Mouse (Mus musculus) thymus, adult 2 months (tissue): Measurements from ENCODE around the gene Eif5b. TPM values are rescaled to one million over a fixed set of nuclear protein-coding genes. Genes with fewer than 3 reads are reported as not detected.
"Not testable (repeated sequence)": the region's sequence is repeated elsewhere in the genome, so short reads cannot be mapped to it uniquely, and the experiment has no call there.

Experiments
- DNase-seq: peaks from one replicate; pipeline ENCODE4 v3.0.0; 2021
- H3K27ac ChIP-seq: fragments of 200-500 bp; 2 replicates; pipeline ENCODE4 v1.5.1; 2012; ENCODE audit warnings: low read length, control low read depth; ENCODE audit not compliant: control insufficient read depth, insufficient read depth
- H3K27me3 ChIP-seq: fragments of 200-500 bp; 2 replicates; pipeline ENCODE4 v1.6.1; 2012; ENCODE audit warnings: mild to moderate bottlenecking, low read length, moderate library complexity, mixed read lengths; ENCODE audit not compliant: control insufficient read depth, insufficient read depth
- H3K36me3 ChIP-seq: fragments of 200-500 bp; 2 replicates; pipeline ENCODE4 v1.6.1; 2012; ENCODE audit warnings: mild to moderate bottlenecking, low read length, moderate library complexity; ENCODE audit not compliant: control insufficient read depth, insufficient read depth
- H3K4me1 ChIP-seq: fragments of 200-500 bp; replicated peaks from 2 replicates; pipeline ENCODE4 v1.6.1; 2012; ENCODE audit warnings: low read length; ENCODE audit not compliant: control insufficient read depth, insufficient read depth
- H3K4me3 ChIP-seq: fragments of 200-500 bp; 2 replicates; pipeline ENCODE4 v1.5.1; 2012; ENCODE audit warnings: mild to moderate bottlenecking, low read length, control low read depth, moderate library complexity; ENCODE audit not compliant: control insufficient read depth, insufficient read depth
- CTCF ChIP-seq: fragments of 200-500 bp; IDR thresholded peaks from 2 replicates; pipeline ENCODE4 v1.5.1; 2012; ENCODE audit warnings: mild to moderate bottlenecking, control low read depth, low read length, moderate library complexity, borderline replicate concordance; ENCODE audit not compliant: control insufficient read depth, poor library complexity, insufficient read depth; ENCODE audit errors: extremely low read depth
- POLR2A ChIP-seq: fragments of 200-500 bp; IDR thresholded peaks from 2 replicates; pipeline ENCODE4 v1.6.1; 2012; ENCODE audit warnings: mild to moderate bottlenecking, low read length, control low read depth, moderate library complexity; ENCODE audit not compliant: control insufficient read depth, poor library complexity, insufficient read depth; ENCODE audit errors: extremely low read depth
- WGBS: fragments of 180-500 bp; shearing (Covaris S2); methylation state at CpG from one replicate; pipeline ENCODE4 v1.1.7; 2018; 5-methylcytosine and 5-hydroxymethylcytosine counted together
- polyA plus RNA-seq: library from polyadenylated mRNA; depleted of rRNA; stranded (reverse); fragments of >200 nt; gene quantifications from 2 replicates; pipeline ENCODE4 v1.2.3, GENCODE M21; 2012

Gene Eif5b
- polyA plus RNA-seq, 1 experiment, result 6.7 TPM

DNA sequence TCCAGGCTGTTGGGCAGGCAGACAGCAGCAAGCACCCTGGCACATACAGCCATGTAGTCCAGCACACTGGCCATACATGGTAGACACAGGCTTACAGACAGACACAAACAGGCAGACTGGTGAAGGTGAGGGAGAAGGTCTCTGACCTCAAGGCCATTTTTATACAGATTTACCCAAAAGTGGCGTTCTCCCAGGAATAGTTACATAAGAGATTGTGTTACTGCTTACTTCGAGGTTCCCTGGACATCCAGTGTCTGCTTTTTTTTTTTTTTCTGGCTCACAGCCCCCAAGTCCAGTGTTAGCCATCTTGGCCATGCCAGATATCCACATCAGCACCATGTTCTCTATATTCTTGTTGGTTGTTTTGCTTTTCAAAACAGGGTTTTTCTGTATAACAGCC lies 39.3 kb upstream of the Eif5b start:
- TF ChIP-seq CTCF, result no peak
- no peak for TF ChIP-seq POLR2A
- H3K27me3 ChIP-seq, result no peaks in the 10 kb centered on the region

GRCm38 (mm10) chr1:37959486-37959885 lies 38.3 kb upstream of the Eif5b start:
- Histone ChIP-seq H3K4me1 (no peaks in the 10 kb centered on the region), H3K27me3 (no peaks in the 10 kb centered on the region), H3K27ac (no peak overlapping the region), H3K4me3 (no peak overlapping the region), H3K36me3 (no peaks in the 10 kb centered on the region)
- 90% methylated on average over 5 of the region's 5 CpGs for WGBS
- no peak for DNase-seq
- TF ChIP-seq CTCF (no peak), POLR2A (no peak)

More for the DNA sequence above, 39.3 kb upstream of the Eif5b start:
- 85% methylated on average over 2 of the region's 2 CpGs for WGBS
- Histone ChIP-seq H3K4me3 (no peak overlapping the region), H3K36me3 (no peaks in the 10 kb centered on the region), H3K4me1 (no peaks in the 10 kb centered on the region), H3K27ac (no peak overlapping the region)
- no peak for DNase-seq

GRCm38 (mm10) chr1:37965571-37965970 lies 32.2 kb upstream of the Eif5b start:
- DNase-seq, result no peak
- TF ChIP-seq POLR2A, result no peak
- no peak for TF ChIP-seq CTCF
- no peaks in the 10 kb centered on the region for H3K4me1 ChIP-seq
- H3K27ac ChIP-seq, result no peak overlapping the region
- whole genome bisulfite sequencing, result 87% methylated on average over 10 of the region's 10 CpGs
- H3K27me3 ChIP-seq, result no peaks in the 10 kb centered on the region
- no peaks in the 10 kb centered on the region for H3K36me3 ChIP-seq
- no peak overlapping the region for H3K4me3 ChIP-seq

DNA sequence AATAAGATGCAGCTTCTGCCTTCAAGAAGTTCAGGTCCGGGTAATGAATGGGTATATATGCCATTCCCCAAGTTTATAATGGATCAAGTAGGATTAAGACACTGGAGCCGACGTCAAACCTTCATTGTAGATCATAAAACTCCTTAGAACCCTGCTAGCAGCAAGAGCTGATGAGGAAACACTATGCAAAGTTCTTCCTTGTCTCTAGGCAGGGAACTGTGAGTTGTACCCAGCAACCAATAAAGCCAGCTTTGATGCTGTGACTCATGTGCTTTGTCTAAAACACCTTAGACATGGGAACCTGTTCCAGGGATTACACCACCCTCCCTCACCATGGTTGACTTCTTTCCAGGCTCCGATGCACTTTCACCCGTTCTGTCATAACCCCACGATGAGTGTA lies 29.1 kb upstream of the Eif5b start:
- 89% methylated on average over 6 of the region's 6 CpGs for WGBS
- Histone ChIP-seq H3K4me3 (no peak overlapping the region), H3K36me3 (no peaks in the 10 kb centered on the region), H3K27me3 (no peaks in the 10 kb centered on the region), H3K4me1 (no peaks in the 10 kb centered on the region), H3K27ac (no peak overlapping the region)
- no peak for DNase-seq
- TF ChIP-seq CTCF, result no peak
- TF ChIP-seq POLR2A, result no peak

- no peak overlapping the region for H3K4me3 ChIP-seq
- H3K27ac ChIP-seq, result no peak overlapping the region
- no peaks in the 10 kb centered on the region for H3K36me3 ChIP-seq
- TF ChIP-seq CTCF (no peak), POLR2A (no peak)
- H3K27me3 ChIP-seq, result no peaks in the 10 kb centered on the region
- H3K4me1 ChIP-seq, result no peaks in the 10 kb centered on the region
- WGBS, result 60% methylated on average over 4 of the region's 4 CpGs
- no peak for DNase-seq
Measured at GRCm38 (mm10) chr1:37971520-37971919, 26.3 kb upstream of the Eif5b start.

DNA sequence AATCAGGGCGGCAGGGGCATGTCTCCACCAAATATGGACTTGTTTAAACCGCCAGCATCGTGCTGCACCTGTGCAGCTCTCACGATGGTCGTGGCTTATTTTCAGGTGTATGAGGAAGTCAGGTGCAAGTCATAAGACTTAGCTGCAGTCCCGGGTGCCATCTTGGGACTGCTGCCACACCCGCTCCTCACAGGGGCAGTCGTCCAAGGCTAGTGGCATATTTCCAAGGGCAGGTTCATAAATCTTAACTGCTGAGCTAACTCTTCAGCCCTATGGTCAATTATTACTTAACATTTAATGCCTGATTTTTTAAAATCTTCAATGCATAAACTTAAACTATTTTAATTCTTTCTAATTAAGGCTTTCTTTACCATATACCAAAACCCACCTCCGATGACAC lies 21.1 kb upstream of the Eif5b start:
- DNase-seq, H3K4me1 ChIP-seq, H3K27me3 ChIP-seq, H3K27ac ChIP-seq, H3K36me3 ChIP-seq, H3K4me3 ChIP-seq: not testable (repeated sequence)
- 68% methylated on average over 9 of the region's 9 CpGs for WGBS

DNA sequence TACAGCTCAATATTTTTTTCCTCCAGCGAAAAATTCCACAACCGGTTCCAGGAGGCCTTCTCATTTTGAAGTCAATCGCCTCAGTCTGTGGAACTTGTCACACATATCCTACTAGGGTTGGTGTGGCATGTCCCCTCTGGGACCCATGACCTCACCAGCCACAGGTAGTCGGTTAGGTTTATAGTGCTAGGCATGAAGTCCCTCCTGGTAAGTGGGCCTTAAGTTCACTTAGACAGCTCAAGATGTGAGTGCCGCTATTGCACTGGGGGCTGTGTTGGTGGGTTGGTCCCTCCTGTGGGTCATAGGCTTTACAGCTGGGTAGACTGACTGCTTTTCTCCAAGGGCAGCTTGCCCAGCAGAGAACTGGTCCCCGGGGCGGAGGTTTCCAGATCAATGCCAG lies 20.5 kb upstream of the Eif5b start:
- DNase-seq, result no peak
- 94% methylated on average over 7 of the region's 7 CpGs for WGBS
- H3K4me3 ChIP-seq, result no peak overlapping the region
- H3K27me3 ChIP-seq, result no peaks in the 10 kb centered on the region
- H3K27ac ChIP-seq, result no peak overlapping the region
- TF ChIP-seq CTCF (no peak), POLR2A (no peak)
- no peaks in the 10 kb centered on the region for H3K4me1 ChIP-seq
- no peaks in the 10 kb centered on the region for H3K36me3 ChIP-seq
